Mouse (Mus musculus) ES-CJ7 (cell line): ENCODE measurements at regions not wholly inside any gene's neighbourhood (a gene's known extent, or its start where the extent isn't known, plus 50 kb on each side); places are given as distances from the start of the nearest gene placed in this dataset.

Source experiments
- DNase-seq: peaks from one replicate; pipeline ENCODE4 v3.0.0; 2011; ENCODE audit warnings: low read depth, low spot score

- DNase-seq: no peak
Observed at GRCm38 (mm10) chr2:42794776-42795175, 141.4 kb upstream of the Lrp1b start.

GRCm38 (mm10) chr2:42784065-42784464, 130.6 kb upstream of the Lrp1b start:
- DNase-seq: no peak

GRCm38 (mm10) chr2:42740513-42740912, 87.1 kb upstream of the Lrp1b start:
- DNase-seq: peak; percentile 80
